Comparison of ENCODE assay signal across 26 mouse cellular contexts in the genomic region with DNA sequence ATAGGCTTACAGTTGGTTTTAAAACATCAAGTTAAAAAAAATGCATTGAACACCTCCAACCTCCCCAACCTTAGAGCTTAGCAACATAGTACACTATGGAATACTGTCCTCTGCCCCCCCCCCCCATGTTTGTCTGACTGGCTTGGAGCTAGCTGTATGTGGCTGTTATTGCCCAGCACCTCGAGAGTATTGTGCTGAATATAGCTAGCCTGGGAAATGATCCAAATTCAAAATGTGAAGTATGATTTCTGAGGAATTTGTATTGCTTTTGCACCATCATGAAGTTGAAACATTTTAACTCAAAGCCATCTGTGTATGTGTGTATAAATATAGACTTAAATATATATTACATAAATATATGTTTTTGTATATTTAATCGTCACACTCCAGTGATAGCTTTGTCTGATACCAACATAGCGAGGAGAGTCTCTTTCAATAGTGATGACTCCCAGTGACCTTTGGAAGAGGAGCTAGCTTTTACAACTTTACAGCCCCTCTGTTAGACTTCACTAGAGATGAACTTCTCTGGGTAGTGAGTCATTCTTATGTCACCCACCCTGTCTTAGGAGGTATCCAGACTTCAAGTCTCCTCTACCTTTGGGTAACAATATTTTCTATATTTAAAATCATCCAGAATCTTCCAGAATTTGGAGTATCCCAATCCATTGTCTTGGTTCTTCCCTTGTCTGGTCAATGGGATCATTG. TPM values are rescaled to one million over a fixed set of nuclear protein-coding genes. Genes with fewer than 3 reads are reported as not detected.
DNase-seq lines count a peak whose midpoint lies in the region; ATAC-seq and TF ChIP-seq lines count a peak whose summit lies in the region.
"Had no signal": no experiment of that assay in that cellular context is flagged by ENCODE, and none has a peak within 500 bp of the region (broad histone marks: within the 10 kb centered on the region; RNA-seq: fewer than 3 reads in every experiment).

No protein-coding gene starts in this region.

- DNase-seq in forebrain, embryonic 10.5 days (ENCODE audit: extremely low spot score, low spot score) = no peak
- no peak for DNase-seq in left cerebral cortex, adult 2 months (ENCODE audit: extremely low spot score in 1 of 2, low spot score in 2 of 2)
- no peak for DNase-seq in left cerebral cortex, adult 8-10 months (ENCODE audit: low spot score in 2 of 2)
- peak; percentile 18 for DNase-seq in right cerebral cortex, adult 18-20 months
- no peak for DNase-seq in right cerebral cortex, postnatal 25 days
- DNase-seq in spleen, postnatal 14 days (ENCODE audit: low spot score in 2 of 2) = no peak
- DNase-seq: adrenal gland, postnatal 14 days; cerebellum, adult 2 months; cerebellum, postnatal 14 days; heart, adult 2 months; heart, postnatal 4 days; kidney, adult 18-20 months; kidney, postnatal 25 days; lung, postnatal 14 days had no signal

- no peak overlapping the region for H3K9ac ChIP-seq in forebrain, embryonic 16.5 days (replicated peaks; ENCODE audit: low read depth, low read length)
- H3K9ac ChIP-seq: heart, embryonic 12.5 days; hindbrain, embryonic 13.5 days; kidney, embryonic 15.5 days; limb, embryonic 12.5 days; liver, embryonic 15.5 days; neural tube, embryonic 12.5 days had no signal

- no peak overlapping the region for H3K4me2 ChIP-seq in forebrain, embryonic 16.5 days (ENCODE audit: low read length)
- H3K4me2 ChIP-seq: heart, embryonic 12.5 days; hindbrain, embryonic 13.5 days; kidney, embryonic 15.5 days; limb, embryonic 12.5 days; liver, embryonic 15.5 days; midbrain, embryonic 11.5 days; neural tube, embryonic 12.5 days had no signal

- intact Hi-C loops in left cerebral cortex, adult 2 months (cut with DNase I) = loop anchor here (5.0 to 10.0 kb wide), 2 partner anchors 257 to 375 kb away; partner anchors contain the start of gene Pcdh8

- H3K4me1 ChIP-seq in forebrain, embryonic 16.5 days (replicated peaks; ENCODE audit: control insufficient read depth, insufficient read depth, low read length) = no peaks in the 10 kb centered on the region
- H3K4me1 ChIP-seq in forebrain, embryonic 10.5 days = no peaks in the 10 kb centered on the region
- H3K4me1 ChIP-seq: heart, embryonic 12.5 days; hindbrain, embryonic 13.5 days; kidney, embryonic 15.5 days; limb, embryonic 12.5 days; liver, embryonic 15.5 days; neural tube, embryonic 12.5 days had no signal

- H3K36me3 ChIP-seq in forebrain, embryonic 16.5 days (ENCODE audit: control insufficient read depth, insufficient read depth) = no peaks in the 10 kb centered on the region
- no peaks in the 10 kb centered on the region for H3K36me3 ChIP-seq in forebrain, embryonic 10.5 days (replicated peaks)
- H3K36me3 ChIP-seq: heart, embryonic 12.5 days; hindbrain, embryonic 13.5 days; kidney, embryonic 15.5 days; limb, embryonic 12.5 days; liver, embryonic 15.5 days; neural tube, embryonic 12.5 days had no signal

- 66% methylated on average over 3 of the region's 3 CpGs for WGBS in forebrain, embryonic 16.5 days
- 90% methylated on average over 3 of the region's 3 CpGs for WGBS in forebrain, embryonic 10.5 days

- ATAC-seq in forebrain, embryonic 16.5 days = peak; percentile 64
- ATAC-seq: CD4-positive, CD25-positive, alpha-beta regulatory T cell, adult 4 months had no signal

- H3K4me3 ChIP-seq in forebrain, embryonic 16.5 days (replicated peaks; ENCODE audit: low read length) = no peak overlapping the region
- no peak overlapping the region for H3K4me3 ChIP-seq in forebrain, embryonic 10.5 days
- no peak overlapping the region for H3K4me3 ChIP-seq in left cerebral cortex, adult 2 months
- H3K4me3 ChIP-seq: heart, adult 2 months; heart, embryonic 12.5 days; hindbrain, embryonic 13.5 days; kidney, embryonic 15.5 days; limb, embryonic 12.5 days; liver, embryonic 15.5 days; myocyte; neural tube, embryonic 12.5 days had no signal

- no peak overlapping the region for H3K27ac ChIP-seq in forebrain, embryonic 16.5 days (ENCODE audit: low read length)
- no peak overlapping the region for H3K27ac ChIP-seq in forebrain, embryonic 10.5 days
- H3K27ac ChIP-seq in left cerebral cortex, adult 2 months = peak overlapping the region; percentile 69; the same call in 1 of the 2 replicates
- H3K27ac ChIP-seq: heart, adult 2 months; hindbrain, embryonic 13.5 days; kidney, embryonic 15.5 days; limb, embryonic 12.5 days; liver, embryonic 15.5 days; neural tube, embryonic 12.5 days had no signal

- no peaks in the 10 kb centered on the region for H3K27me3 ChIP-seq in forebrain, embryonic 16.5 days (replicated peaks; ENCODE audit: control insufficient read depth, insufficient read depth, low read length)
- no peaks in the 10 kb centered on the region for H3K27me3 ChIP-seq in forebrain, embryonic 10.5 days (ENCODE audit: poor library complexity, severe bottlenecking)
- H3K27me3 ChIP-seq: heart, embryonic 12.5 days; hindbrain, embryonic 13.5 days; kidney, embryonic 15.5 days; limb, embryonic 12.5 days; liver, embryonic 15.5 days; neural tube, embryonic 12.5 days had no signal

- TF ChIP-seq CTCF in left cerebral cortex, adult 2 months (IDR thresholded peaks at IDR 0.05) = no peak

- no peaks in the 10 kb centered on the region for H3K9me3 ChIP-seq in forebrain, embryonic 16.5 days (ENCODE audit: control insufficient read depth, low read length)
- H3K9me3 ChIP-seq in forebrain, embryonic 10.5 days = no peaks in the 10 kb centered on the region
- H3K9me3 ChIP-seq: heart, embryonic 12.5 days; hindbrain, embryonic 13.5 days; kidney, embryonic 15.5 days; limb, embryonic 12.5 days; liver, embryonic 15.5 days; neural tube, embryonic 12.5 days had no signal

RNA-seq across cellular contexts. Expression of gene Olfm4, which starts 45.6 kb away (rescaled TPM):
- 2.7 and 3.0 TPM in 2 replicates for polyA plus RNA-seq in forebrain, embryonic 16.5 days (2015; fragmentation: Nextera tagmentation; extraction: Ambion mirVana)
- 0.16 TPM in 1 of 2 replicates, not detected in the other for polyA plus RNA-seq in forebrain, embryonic 10.5 days (2016; fragmentation: Nextera tagmentation; extraction: Ambion mirVana)
- under 1 TPM; 0.79 to 0.96 TPM for total RNA-seq in left cerebral cortex, adult 2 months (2021)
- total RNA-seq in left cerebral cortex, adult 8-10 months (2022) = 1 to 10 TPM in 1 of 4 experiments, under 1 TPM in 3; 0.39 to 1.2 (median 0.78) TPM
- total RNA-seq: gastrocnemius, adult 8-10 months; heart, adult 2 months had no signal
- polyA plus RNA-seq: CD4-positive, CD25-positive, alpha-beta regulatory T cell, adult 4 months; heart, adult 2 months; liver, adult 2 months; myocyte had no signal
